Mouse (Mus musculus) CD4-positive helper T cell, adult 2 months (primary cell): ENCODE data around the gene Klhl29.

Experiments used
- DNase-seq: peaks from one replicate; pipeline ENCODE4 v3.0.0-alpha.2; 2012; ENCODE audit warnings: low read depth, missing footprints, low spot score

The Klhl29 gene

GRCm38 (mm10) chr12:5375616-5376461, at the start of gene Klhl29:
Klhl29 (minus strand) TSS chr12:5375682.
- DNase-seq: no peak

- DNase-seq: no peak
Observed at GRCm38 (mm10) chr12:5425276-5425675, 49.8 kb upstream of the Klhl29 start.

GRCm38 (mm10) chr12:5415806-5416205, 40.3 kb upstream of the Klhl29 start:
- DNase-seq: no peak

GRCm38 (mm10) chr12:5413976-5414375, 38.5 kb upstream of the Klhl29 start:
- no peak for DNase-seq

- DNase-seq: no peak
Observed at GRCm38 (mm10) chr12:5411761-5412537, 36.5 kb upstream of the Klhl29 start.

- no peak for DNase-seq
Observed at GRCm38 (mm10) chr12:5411346-5411745, 35.9 kb upstream of the Klhl29 start.

- peak; percentile 5 for DNase-seq
Observed at GRCm38 (mm10) chr12:5410391-5411115, 35.1 kb upstream of the Klhl29 start.

- DNase-seq: no peak
Observed at GRCm38 (mm10) chr12:5407175-5407574, 31.7 kb upstream of the Klhl29 start.

GRCm38 (mm10) chr12:5397423-5397822, 21.9 kb upstream of the Klhl29 start:
- no peak for DNase-seq

- DNase-seq: no peak
Observed at GRCm38 (mm10) chr12:5395188-5395587, 19.7 kb upstream of the Klhl29 start.

GRCm38 (mm10) chr12:5387112-5387511, 11.6 kb upstream of the Klhl29 start:
- no peak for DNase-seq

GRCm38 (mm10) chr12:5386688-5387087, 11.2 kb upstream of the Klhl29 start:
- no peak for DNase-seq

- DNase-seq: no peak
Observed at GRCm38 (mm10) chr12:5381694-5382093, 6.2 kb upstream of the Klhl29 start.

- no peak for DNase-seq
Observed at GRCm38 (mm10) chr12:5374684-5375615, 532 bp downstream of the Klhl29 start.

- no peak for DNase-seq
Observed at GRCm38 (mm10) chr12:5374196-5374683, 1.2 kb downstream of the Klhl29 start.

- no peak for DNase-seq
Observed at GRCm38 (mm10) chr12:5373641-5374195, 1.8 kb downstream of the Klhl29 start.

GRCm38 (mm10) chr12:5369396-5369795, 6.1 kb downstream of the Klhl29 start:
- no peak for DNase-seq

GRCm38 (mm10) chr12:5364836-5365235, 10.6 kb downstream of the Klhl29 start:
- DNase-seq: no peak

- no peak for DNase-seq
Observed at GRCm38 (mm10) chr12:5363961-5364634, 11.4 kb downstream of the Klhl29 start.

GRCm38 (mm10) chr12:5359065-5359464, 16.4 kb downstream of the Klhl29 start:
- no peak for DNase-seq
